Mouse (Mus musculus): ENCODE results near the gene Stim1. TPM values are rescaled to one million over a fixed set of nuclear protein-coding genes. Genes with fewer than 3 reads are reported as not detected.
"Not testable (repeated sequence)": the region's sequence is repeated elsewhere in the genome, so short reads cannot be mapped to it uniquely, and the experiment has no call there.

Gene Stim1
- polyA plus RNA-seq, 2 experiments from 2014 or later, result 48.9 to 54.7 TPM

GRCm38 (mm10) chr7:102370526-102370925, 102.9 kb downstream of the Stim1 start:
- ATAC-seq, result no peak

GRCm38 (mm10) chr7:102373382-102374072, 105.9 kb downstream of the Stim1 start:
- no peak for ATAC-seq

GRCm38 (mm10) chr7:102383221-102383620, 115.6 kb downstream of the Stim1 start:
- no peak for ATAC-seq

GRCm38 (mm10) chr7:102385973-102386372, 118.4 kb downstream of the Stim1 start:
- ATAC-seq, result no peak

GRCm38 (mm10) chr7:102389082-102389481, 121.5 kb downstream of the Stim1 start:
- ATAC-seq, result no peak

GRCm38 (mm10) chr7:102393898-102394297, 126.3 kb downstream of the Stim1 start:
- no peak for ATAC-seq

- no peak for ATAC-seq
Observed at GRCm38 (mm10) chr7:102395894-102396293, 128.3 kb downstream of the Stim1 start.

- no peak for ATAC-seq
Observed at GRCm38 (mm10) chr7:102396331-102396730, 128.7 kb downstream of the Stim1 start.

GRCm38 (mm10) chr7:102399180-102399731, 131.7 kb downstream of the Stim1 start:
- ATAC-seq, result no peak

GRCm38 (mm10) chr7:102404118-102404517, 136.5 kb downstream of the Stim1 start:
- no peak for ATAC-seq

- ATAC-seq, result no peak
Observed at GRCm38 (mm10) chr7:102407440-102407839, 139.8 kb downstream of the Stim1 start.

GRCm38 (mm10) chr7:102415272-102415671, 147.7 kb downstream of the Stim1 start:
- ATAC-seq, result not testable (repeated sequence)

- ATAC-seq, result no peak
Observed at GRCm38 (mm10) chr7:102415841-102416240, 148.2 kb downstream of the Stim1 start.

- peak; percentile 93 for ATAC-seq
Observed at GRCm38 (mm10) chr7:102417398-102417797, 149.8 kb downstream of the Stim1 start.

GRCm38 (mm10) chr7:102422036-102422435, 154.4 kb downstream of the Stim1 start:
- no peak for ATAC-seq

GRCm38 (mm10) chr7:102425933-102426685, 158.5 kb downstream of the Stim1 start:
- ATAC-seq, result peak; percentile 90

GRCm38 (mm10) chr7:102434344-102434743, 166.7 kb downstream of the Stim1 start:
- no peak for ATAC-seq

- ATAC-seq, result no peak
Observed at GRCm38 (mm10) chr7:102440822-102441656, 173.4 kb downstream of the Stim1 start.

GRCm38 (mm10) chr7:102441657-102442391, 174.2 kb downstream of the Stim1 start, which contains the start of gene Rrm1:
Gene Rrm1, plus strand, starts transcription at chr7:102441695.
- peak; percentile 99 for ATAC-seq

GRCm38 (mm10) chr7:102442432-102442831, 174.8 kb downstream of the Stim1 start:
- ATAC-seq, result no peak

- no peak for ATAC-seq
Observed at GRCm38 (mm10) chr7:102444301-102444700, 176.7 kb downstream of the Stim1 start.

GRCm38 (mm10) chr7:102446438-102446837, 178.8 kb downstream of the Stim1 start:
- no peak for ATAC-seq
